Mouse (Mus musculus): ENCODE measurements around the gene Prima1.

Prima1 gene

DNA sequence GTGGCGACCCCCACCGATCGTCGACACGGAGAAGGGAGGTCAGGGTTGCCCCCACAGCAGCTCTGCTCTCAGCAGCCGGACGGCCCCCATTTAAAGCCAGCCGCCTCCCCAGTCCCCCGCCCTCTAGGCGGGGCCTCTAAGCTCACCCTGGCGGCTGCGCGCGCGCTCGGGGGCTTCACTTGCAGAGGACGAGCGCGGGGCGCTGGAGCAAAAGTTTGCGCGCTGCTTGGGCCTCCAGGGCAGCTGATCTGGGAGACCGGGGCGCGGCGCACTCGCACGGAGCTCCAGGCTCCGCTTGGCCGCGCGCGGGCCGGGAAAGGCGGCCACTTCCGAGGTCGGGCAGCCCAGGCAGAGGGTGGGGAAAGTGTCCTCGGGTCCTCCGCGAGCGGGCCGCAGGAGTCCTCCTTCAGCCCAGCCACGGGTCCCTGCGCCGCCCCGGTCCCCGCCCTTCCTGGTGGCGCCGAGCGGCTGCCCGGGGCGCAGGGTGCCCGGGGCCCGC, at the start of gene Prima1:
Gene Prima1, minus strand, starts transcription at position 68 of the 499 bp plus-strand sequence.
- DNase-seq (ENCODE audit: low spot score) = peak; percentile 68

DNA sequence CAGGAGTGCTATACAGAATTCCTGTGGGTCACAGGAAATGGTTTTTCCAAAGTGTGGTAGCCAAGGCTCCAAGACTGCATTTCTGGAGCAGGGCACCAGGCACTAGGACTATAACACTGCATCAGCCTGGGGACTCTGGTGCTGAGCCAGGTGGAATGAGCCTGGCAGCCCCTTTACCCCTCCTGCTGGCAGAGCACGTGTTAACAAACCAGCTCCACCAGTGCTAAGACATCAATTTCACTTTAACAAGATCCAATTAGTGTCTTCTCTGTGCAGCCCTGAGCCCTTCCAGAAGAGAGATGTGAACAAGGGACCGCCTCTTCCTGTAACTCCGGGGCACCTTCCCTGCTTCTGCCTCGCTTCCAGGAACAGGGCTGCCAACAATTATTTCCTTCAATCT, 45.3 kb upstream of the Prima1 start:
- no peak for DNase-seq (ENCODE audit: low spot score)

DNA sequence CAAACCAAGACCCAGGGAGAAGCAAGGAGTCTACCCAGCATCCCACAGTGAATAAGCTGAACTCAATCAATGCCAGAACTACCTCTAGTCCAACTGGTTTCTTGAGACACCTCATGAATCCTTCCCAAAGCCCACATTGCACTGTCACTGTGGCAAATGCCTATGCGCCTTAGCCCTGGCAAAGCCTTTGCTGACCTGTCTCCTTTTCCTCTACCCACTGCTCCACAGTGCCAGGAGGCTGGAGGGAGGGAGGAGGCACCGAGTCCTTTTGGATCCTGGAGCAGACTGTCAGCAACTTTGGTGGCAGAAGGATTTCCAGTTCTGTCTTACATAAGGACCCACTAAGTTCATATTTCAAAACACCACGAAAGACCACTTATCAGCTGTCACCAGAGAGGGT, 41.5 kb upstream of the Prima1 start:
- DNase-seq (ENCODE audit: low spot score) = no peak

DNA sequence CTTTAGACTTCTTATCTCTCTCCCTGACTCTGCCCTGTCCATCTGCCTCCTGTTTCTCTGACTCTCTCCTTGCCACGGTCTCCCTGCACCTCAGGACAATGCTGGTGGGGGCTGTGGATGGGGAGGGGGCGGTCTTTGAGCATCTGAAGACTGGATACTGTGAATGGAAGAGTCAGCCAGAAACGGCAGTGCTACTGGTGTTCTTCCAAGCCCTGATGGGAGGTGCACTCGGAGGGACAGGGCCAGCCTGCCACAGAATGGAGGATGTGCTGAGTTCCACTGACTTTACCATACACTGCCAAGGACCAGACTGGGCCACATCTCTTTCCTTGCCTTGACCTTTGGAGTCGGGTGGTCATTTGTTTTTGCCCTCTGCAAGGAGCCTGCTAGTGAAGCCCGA, 41.0 kb upstream of the Prima1 start:
- DNase-seq (ENCODE audit: low spot score) = no peak

DNA sequence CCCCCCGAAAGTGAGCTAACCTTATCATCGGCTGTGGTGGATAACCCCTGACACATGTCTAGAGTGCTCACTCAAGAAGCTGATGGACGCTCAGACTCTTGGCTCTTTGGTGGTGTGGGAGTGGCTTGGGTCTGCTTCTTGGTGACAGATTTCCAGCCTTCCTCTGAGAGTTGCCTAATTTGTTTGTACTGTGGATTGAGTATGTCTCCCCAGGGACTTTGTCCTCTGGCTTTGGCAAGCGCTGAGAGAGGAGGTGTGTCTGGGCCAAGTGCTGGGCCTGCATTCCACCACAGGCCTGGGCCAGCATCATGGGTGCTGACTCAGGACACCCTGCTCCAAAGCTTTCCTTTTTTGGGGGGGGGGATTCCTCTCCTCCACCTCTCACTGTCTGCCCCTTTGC, 40.0 kb upstream of the Prima1 start:
- peak; percentile 79 for DNase-seq (ENCODE audit: low spot score)

DNA sequence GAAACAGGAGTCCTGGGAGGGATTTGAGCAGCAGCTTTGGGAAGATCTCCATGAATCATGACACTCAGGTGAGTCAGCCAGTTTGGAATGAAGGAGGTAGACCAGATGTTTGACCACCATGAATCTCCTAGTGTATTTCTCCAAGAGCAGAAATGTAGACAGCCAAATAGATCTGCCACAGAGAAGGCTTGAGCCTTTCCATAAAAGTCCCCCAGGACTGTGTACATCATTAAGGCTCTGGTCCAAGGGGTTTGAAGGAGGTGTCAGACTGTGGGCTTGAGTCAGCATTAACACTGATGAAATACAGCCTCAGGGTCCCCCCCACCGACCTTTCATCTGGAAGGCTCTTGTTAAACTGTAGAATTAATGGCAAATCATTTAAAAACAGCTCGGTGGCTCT, 39.5 kb upstream of the Prima1 start:
- DNase-seq (ENCODE audit: low spot score) = no peak

DNA sequence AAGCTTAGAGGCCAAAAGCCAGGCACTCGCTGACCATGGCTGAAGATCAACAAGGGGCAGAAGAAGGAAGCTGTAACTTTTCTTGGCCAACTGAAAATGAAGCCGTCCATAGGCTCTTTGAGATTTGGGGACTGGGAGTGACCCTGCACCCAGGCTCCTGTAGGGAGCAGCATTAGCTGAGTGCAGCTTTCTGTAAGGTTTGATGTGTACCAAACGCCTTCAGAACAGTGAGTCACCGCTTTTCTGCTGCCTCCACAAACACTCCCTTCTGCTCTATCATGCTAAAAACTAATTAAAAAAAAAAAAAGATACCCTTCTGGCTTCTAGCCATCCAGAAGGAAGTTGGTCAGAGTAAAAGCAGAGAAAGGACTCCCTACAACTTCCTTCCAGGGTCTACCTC, 34.5 kb upstream of the Prima1 start:
- no peak for DNase-seq (ENCODE audit: low spot score)

DNA sequence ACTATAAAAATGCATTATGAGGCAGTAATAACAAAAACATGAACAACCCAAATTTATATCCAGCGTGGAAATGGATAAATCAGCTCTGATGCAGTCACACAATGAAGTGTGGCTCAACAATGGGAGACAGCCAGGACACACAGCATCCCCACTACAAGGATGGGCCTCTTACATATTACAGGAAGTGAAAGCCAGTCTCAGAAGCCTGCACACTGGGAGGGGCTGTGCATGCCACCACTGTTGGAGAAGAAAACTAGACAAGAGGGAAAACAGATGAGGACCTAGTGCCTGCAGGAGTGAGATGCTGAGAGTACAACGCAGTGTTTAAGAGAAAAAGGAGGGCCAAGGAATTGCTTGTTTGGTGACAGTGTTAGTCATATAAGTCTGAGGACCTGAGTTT, 31.8 kb upstream of the Prima1 start:
- DNase-seq (ENCODE audit: low spot score) = no peak

DNA sequence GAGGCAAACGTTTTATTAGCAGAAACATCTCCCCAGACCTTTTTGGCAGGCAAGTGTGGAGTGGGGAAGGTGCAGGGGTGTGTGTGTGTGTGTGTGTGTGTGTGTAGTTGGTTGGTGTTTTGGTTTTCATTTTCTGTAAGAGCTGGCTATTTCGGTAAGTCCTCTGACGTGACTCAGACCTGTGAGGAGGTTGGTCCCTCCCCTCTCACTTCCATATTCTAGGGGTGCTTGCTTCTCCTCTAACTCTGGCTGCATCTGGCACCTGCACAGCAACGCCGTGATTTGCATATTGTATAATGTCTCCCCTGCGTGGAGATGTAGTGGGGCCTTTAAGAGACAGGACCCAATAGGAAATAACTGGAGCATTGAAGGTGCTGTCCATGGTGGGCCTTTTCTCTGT, 31.1 kb upstream of the Prima1 start:
- DNase-seq (ENCODE audit: low spot score) = no peak

DNA sequence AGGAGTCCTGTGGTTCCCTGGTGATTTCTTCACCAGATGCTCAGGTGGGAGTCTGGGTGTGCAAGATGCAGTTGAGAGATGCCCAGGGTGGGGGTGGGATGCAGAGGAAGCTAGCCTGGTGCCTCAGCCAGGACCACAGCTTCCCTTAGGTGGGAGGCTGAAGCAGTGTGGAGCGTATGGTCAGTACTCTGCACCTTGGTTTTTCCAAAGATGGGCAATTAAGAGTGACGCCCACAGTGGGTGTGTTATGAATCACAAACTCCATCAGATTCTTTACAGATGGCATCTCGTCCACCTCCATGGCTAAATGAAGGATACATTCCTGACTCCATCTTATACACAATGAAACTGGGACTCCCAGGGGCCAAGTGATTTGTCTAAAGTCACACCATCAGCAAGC, 30.2 kb upstream of the Prima1 start:
- DNase-seq (ENCODE audit: low spot score) = no peak

DNA sequence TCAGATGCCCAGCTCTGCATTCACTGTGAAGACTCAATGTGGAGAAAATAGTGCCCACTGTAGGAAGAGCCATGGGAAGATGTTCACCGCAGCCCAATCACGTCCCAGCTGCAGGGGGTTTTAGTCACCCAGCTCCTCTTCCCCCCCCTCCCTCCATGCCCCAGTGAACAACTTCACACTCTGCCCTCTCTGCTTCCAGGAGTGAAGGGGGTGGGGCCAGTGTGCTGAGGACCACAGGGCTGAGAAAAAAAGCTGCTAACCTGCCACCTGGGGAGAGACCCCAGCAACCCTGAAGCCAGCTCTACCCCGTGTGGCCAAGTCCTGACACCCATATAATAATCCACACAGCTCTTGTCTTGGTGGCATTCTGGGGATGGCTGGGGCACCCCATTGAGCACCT, 24.7 kb upstream of the Prima1 start:
- DNase-seq (ENCODE audit: low spot score) = no peak

DNA sequence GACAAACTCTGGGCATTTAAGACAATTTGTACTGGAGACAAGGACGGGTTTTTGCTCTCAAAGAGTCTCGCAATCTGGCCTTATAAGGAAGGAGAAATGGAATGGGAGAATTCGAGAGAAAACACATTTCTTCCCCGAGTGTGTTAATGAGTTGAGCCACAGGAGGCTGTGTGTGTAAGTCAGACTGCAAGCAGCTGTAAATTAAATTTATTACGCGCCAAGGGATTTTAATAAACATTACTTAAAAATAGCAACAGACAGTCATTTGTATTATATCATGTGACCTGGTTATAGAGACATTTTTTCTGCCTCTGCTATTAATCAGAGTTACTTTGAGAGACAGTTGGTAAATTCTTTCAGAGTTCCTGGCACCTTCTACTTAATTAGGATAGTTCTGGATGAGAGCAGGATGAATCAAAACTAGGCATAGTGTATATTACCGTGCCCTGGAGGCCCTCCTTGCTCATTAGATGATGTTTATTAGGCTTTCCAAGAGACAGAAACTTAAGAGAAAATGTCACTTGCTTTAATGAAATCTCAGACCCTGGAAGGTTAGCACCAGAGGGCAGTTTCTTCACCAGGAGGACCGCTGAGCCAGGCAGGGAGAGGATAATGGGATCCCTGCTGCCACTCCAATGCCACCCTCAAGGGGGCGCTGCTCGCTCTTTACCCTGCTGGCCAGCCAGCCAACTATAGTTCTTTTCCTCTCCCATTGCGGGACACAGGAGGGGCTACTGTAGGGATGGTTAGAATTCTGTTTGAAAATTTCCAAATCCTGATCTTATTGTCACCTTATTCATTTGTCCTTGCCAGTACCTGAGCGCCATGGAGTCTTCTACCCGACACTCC, 20.3 kb upstream of the Prima1 start:
- no peak for DNase-seq (ENCODE audit: low spot score)

DNA sequence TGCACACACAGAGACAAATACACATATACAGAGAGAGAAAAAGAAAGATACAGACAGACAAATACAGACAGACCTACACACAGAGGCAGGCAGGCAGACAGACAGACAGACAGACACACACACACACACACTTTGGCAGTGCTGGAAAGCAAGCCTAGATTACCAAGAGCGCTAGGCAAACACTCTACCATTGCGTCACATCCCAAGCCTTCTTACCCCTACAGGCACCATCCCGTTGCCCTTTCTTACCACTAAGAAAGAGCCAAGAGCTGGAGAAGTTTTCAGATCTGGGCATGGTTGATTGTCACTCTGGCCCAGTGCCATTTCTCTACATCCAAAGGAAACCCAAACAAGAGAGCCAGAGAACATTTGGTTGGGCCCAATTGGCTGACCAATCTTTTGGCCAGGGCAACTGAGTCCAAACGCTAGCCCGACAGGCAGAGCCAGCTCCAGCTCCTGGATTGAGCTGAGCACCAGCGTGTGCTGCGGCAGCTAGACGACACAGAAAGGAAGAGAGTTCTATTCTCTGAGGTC, 11.0 kb upstream of the Prima1 start:
- no peak for DNase-seq (ENCODE audit: low spot score)

DNA sequence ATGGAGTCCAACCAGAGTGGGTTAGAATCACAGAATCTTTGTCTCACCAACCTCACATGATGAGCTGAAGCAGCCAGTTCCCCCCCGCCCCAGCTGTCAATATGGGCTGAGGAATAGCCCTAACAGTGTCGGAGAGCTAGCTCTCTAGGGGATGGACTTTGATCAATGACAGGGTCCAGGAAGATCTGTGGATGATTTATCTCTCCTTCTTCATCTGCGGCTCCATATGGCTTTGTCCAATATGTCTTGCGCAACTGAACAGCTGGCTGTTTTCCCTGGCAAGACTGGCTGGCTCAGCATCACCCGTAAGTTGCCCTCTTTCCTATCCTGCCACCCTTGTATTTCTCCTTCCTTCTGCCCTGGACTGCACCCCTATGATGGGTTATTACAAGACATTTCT, 9.2 kb upstream of the Prima1 start:
- DNase-seq (ENCODE audit: low spot score) = no peak

DNA sequence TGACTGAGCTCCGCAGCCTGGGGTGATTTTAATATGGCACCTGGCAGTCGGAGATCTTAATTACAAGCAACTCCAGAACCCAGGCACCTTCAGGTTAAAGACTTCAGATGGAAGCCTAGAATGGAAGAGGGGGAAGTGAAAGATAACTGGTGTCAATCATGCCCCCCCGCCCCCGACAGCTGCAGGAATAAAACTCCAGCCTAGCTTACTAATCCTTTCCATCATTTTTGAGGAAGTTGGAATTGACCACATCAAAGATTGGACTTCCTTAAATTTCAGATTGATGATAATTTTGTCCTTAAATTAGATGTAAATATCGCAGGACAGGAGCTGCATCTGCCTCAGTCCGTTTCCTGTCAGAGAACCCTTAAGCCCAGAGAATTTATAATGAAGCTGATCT, 8.4 kb upstream of the Prima1 start:
- DNase-seq (ENCODE audit: low spot score) = no peak

DNA sequence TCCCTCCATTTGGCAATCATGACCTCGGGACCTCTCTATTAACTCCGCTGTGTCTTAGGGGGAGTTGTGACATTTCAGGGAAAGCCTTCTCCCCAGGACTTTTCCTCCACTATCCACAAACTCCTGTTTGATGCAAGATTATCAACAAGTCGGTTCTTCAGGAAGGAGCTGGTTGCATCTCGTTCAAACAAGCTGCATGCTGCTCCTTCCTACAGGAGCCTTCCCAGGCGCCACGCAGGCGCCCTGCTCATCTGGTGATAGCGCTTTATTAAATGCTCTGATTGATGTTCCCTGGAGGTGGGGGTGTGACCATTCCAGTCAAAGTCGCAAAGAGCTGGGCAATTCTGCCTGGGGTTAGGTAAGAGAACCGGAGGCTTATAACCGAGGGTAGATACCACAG, 1.1 kb upstream of the Prima1 start:
- DNase-seq (ENCODE audit: low spot score) = peak; percentile 10

DNA sequence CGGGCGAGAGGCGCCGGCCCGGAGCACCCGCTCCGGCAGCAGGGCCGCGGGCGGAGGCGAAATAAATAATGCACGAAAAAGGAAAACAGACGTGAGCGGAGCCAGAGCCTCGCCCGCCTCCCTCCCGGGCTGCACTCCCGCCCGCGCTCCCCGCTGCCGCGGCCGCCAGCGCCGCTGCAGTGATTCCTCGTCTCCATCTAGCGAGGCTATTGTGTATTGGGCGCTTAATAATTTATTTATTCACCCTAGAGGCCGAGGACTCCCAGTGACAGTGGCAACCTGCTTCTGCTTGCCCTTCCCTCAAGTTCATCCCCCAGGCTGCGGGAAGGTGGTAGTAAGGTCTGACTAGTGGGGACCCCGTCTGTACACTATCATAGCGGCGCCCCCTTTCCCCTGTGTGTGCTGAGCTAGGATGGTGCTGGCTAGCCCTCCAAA, 658 bp upstream of the Prima1 start:
- DNase-seq (ENCODE audit: low spot score) = peak; percentile 21

DNA sequence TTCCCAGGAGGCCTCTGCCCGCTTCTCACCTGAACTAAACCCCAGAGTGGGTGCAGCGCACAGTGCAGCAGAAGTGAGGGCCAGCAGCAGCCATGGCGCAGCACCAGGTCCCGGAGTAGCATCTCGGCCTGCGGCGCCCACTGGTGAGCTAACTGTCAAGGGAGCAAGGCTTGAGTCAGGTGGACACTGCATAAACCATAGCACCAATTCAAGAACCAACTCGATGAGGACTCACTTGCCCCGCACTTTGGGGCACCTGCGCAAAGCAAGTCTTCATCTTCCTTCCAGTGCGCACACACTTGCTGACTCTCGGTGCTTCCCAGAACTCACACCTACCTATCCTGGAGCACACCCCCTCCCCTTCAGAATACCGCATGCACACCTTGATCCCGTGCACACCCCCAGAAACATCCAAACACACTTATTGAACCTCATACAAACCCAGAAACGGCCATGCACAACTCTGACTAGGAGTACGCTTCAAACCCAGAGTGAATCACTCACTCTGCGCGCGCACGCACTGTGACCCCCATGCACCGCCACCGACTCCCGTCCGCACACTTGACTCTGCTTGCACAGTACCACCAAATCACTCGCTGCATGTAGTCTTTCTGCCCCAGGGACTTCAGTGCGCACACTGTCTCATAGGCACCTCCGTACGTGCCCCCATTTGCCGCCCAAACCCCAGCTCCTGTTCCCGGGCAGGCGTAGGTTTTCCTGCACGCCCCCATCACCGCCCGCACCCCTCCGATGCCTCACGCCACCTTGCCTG, 453 bp downstream of the Prima1 start:
- DNase-seq (ENCODE audit: low spot score) = peak; percentile 6

DNA sequence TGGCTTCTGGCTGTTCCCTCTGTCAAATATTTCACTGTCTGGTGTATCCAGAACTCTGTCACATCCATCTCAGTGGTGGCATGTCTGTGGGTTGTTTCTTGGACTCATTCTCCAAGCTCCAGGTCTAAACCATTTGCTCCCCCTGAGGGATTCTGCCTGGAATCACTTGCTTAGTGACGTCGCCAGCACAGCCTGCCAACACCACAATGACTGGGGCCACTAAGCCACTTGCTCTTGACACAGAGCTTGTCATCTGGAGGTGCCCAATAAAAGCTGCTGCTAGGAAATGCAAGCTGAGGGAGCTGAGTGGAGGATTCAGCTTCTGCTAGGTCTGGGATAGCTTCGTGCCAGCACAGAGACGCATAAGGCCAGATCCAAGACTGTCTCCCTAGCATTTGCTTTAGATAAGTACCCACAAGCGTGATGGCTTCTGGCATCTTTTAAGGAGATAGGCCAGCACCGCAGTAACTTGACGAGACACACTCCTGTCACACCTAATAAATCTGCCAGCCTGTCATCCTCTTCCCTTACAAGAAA, 3.0 kb downstream of the Prima1 start:
- DNase-seq (ENCODE audit: low spot score) = no peak

DNA sequence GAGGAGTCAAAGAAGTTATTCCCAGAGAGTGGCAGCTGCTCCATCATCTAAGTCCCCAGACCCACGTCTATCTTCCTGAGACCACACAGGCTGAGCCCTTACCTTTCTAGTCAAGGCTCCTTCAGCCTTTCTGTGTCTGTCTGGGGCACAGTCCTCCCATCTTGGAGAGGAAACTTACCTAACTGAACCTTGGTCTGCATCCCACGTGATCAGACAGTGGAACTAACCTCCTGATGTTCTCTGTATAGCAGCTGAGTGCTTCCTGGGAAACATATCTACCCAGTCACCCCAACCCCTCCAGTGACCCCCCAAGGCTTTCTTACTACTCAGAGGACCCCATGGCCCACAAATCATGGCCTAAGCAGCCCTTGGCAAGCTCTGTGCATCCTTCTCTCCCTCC, 6.1 kb downstream of the Prima1 start:
- no peak for DNase-seq (ENCODE audit: low spot score)

DNA sequence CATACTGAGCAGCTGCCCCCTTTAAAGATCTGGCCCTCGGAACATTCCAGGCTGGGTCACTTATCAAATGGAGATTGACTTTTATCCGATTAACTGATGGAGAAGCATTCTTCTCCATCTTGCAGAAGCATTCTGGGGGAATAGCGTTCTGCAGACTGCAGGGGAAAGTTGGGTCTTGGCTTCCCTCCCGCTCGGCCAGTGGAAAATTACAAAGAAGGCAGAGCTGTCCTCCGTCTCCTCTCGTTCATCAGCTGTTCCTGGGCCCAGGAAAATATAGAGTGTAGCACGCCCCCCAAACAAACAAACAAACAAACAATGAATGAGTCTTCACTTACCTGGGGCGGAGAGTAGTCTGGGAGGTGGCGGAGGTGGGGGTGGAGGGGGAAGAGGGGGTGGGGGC, 6.7 kb downstream of the Prima1 start:
- no peak for DNase-seq (ENCODE audit: low spot score)

DNA sequence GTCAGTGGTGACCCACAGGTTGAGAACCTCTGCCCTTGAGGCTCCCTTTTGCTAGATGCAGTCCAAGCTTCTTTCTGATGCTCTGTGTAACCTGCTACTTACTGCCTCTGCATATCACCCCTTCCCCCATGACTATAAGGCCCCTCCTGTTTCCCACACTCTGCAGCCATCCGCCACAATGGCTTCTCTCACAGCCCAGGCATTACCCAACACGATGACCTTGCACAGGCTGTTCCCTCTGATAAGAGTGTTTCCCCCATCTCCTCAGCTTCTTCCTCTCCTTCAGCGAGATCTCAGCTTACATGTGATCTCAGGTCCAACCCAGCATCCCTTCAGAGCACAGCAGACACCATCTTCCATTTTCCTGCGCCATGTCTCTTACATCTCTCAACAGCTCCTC, 12.9 kb downstream of the Prima1 start:
- no peak for DNase-seq (ENCODE audit: low spot score)

DNA sequence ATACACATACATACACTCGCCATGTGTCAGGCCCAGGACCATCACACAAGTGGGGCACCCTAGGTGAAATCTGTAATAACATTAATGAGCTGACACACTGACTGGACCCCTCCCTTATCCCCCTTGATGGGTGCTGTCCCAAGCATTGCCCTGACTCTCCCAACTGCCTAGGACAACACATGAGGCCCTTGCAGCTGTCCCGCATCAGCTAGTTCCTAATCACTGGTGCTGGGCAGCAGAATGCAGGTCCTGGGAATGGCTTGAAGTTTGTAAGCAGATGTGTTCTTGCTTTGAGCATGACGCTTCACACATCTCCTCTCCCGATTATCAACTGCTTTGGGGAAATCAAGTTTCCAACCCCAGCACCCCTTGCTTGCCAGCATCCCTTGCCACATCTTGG, 15.8 kb downstream of the Prima1 start:
- DNase-seq (ENCODE audit: low spot score) = no peak
